Mouse (Mus musculus) kidney, adult 2 months (tissue): ENCODE data around the gene Nup93.

Experiments used
- CTCF ChIP-seq: fragments of 200-500 bp; conservative IDR thresholded peaks from 2 replicates; pipeline ENCODE4 v1.5.1; 2011; ENCODE audit warnings: low read depth, mild to moderate bottlenecking, control low read depth, low read length, moderate library complexity, mixed read lengths; ENCODE audit not compliant: insufficient read depth, insufficient read length
- POLR2A ChIP-seq: fragments of 200-500 bp; IDR thresholded peaks from one replicate; pipeline ENCODE4 v1.6.1; 2011; ENCODE audit warnings: low read depth, low read length, control low read depth

DNA sequence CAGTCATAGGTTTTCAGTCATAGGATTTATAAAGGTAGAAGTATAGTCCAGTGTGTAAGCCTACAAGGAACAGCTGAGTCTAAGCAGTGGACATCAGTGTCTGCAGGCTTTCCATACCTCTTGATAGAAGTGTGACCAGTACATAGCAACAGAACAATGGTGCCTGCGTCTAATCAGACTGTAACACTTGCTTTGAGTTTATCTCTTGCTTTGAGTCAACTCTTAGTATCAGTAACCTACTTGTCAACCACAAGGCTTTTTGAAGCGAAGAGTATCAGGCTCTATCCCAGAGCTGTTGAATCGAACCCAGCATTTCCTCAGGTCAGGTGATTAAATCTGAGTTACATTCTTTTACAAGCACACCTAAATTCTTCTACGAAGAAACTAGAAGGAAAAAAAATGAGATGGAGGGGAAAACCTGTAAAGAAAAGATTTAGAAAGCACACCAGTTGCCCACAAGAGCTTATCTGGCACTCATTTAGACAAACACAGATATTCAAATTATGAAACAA, 25.9 kb downstream of the Nup93 start:
- TF ChIP-seq POLR2A (no peak), CTCF (no peak)
